Mouse (Mus musculus): ENCODE data around the gene Myom1. TPM values are rescaled to one million over a fixed set of nuclear protein-coding genes. Genes with fewer than 3 reads are reported as not detected.
A peak's percentile ranks its signal among the peaks of the same experiment; 100 is the strongest.

The Myom1 gene
- polyA plus RNA-seq, 1 experiment from 2014 or later = 185 TPM

DNA sequence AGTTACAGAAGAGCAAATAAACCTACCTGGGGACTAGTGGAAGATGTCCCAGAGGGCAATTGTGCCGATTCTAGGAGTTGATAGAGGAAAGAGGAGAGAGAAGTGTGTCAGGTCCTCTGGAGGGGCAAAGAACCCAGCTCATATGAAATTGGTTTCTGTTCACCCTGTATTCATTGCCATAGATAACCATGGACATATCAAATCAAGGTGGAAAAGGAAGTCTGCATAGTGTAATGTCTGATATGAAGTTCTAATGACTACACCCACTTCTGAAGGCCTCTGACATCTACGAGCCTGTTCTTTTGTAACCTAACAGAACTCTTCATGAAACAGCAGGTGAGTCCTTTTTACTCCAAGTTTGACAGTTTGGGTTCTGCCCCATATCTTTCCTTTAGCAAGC lies 1.3 kb downstream of the Myom1 start:
- Histone ChIP-seq H3K36me3 (no peaks in the 10 kb centered on the region), H3K9ac (no peak overlapping the region), H3K27me3 (no peaks in the 10 kb centered on the region), H3K27ac (peak overlapping the region; percentile 99), H3K4me1 (replicated peaks) (peaks cover 33% of the 10 kb centered on the region), H3K9me3 (replicated peaks) (no peaks in the 10 kb centered on the region), H3K4me3 (no peak overlapping the region), H3K4me2 (no peak overlapping the region)
- 67% methylated on average over 2 of the region's 2 CpGs for WGBS
- ATAC-seq (replicated peaks; ENCODE audit: insufficient number of reproducible peaks, insufficient read depth, low FRiP score, low read depth) = no peak

DNA sequence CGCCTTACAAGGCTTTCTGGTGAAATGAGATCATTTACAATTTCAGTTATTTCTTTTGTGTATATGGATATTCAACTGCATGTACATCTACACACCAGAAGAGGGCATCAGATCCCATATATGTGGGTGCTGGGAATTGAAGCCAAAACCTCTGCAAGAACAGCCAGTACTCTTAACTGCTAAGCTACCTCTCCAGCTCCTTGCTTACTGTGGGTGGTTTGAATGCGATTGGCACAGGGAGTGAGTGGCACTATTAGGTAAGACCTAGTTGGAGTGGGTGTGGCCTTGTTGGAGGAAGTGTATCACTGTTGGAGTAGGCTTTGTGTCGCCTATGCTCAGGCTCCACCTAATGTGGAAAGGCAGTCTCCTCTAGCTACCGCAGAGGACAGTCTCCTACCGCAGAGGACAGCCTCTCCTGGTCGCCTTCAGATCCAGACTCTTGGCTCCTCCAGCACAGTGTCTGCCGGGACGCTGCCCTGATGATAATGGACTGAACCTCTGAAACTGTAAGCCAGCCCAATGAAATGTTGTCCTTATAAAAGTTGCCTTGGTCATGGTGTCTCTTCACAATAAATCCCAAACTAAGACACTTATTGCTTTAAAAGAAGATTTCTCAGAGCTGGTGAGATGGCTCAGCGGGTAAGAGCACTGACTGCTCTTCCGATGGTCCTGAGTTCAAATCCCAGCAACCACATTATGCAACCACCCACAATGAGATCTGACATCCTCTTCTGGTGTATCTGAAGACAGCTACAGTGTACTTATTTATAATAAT lies 1.9 kb downstream of the Myom1 start:
- Histone ChIP-seq H3K4me2 (no peak overlapping the region), H3K36me3 (no peaks in the 10 kb centered on the region), H3K4me1 (replicated peaks) (peaks cover 29% of the 10 kb centered on the region), H3K27me3 (no peaks in the 10 kb centered on the region), H3K9me3 (replicated peaks) (no peaks in the 10 kb centered on the region), H3K9ac (no peak overlapping the region), H3K27ac (peak overlapping the region; percentile 99), H3K4me3 (no peak overlapping the region)
- ATAC-seq (replicated peaks; ENCODE audit: insufficient number of reproducible peaks, insufficient read depth, low FRiP score, low read depth) = no peak
- 92% methylated on average over 10 of the region's 10 CpGs for WGBS

DNA sequence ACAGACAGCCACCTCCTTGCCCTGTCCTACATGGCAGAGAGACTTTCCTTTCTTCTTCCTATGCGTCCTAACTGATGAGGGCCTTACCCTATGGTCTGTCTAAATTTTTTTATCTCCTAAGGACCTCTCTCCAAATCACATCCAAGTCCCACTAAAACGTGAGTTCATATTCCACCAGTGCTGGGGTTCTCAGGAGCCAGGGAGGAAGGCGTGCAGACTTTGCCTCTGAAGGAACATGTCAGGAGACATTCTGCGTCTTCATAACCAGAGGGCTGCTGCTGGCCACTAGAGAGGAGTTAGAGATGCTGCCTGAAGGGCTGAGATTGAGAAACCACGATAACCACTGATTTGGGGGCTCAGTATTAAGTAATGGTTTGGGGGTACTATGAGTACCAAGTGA lies 4.5 kb downstream of the Myom1 start:
- H3K27me3 ChIP-seq = no peaks in the 10 kb centered on the region
- no peaks in the 10 kb centered on the region for H3K36me3 ChIP-seq
- no peak overlapping the region for H3K4me3 ChIP-seq
- H3K4me2 ChIP-seq = no peak overlapping the region
- ATAC-seq (replicated peaks; ENCODE audit: insufficient number of reproducible peaks, insufficient read depth, low FRiP score, low read depth) = no peak
- H3K9me3 ChIP-seq (replicated peaks) = no peaks in the 10 kb centered on the region
- peaks cover 17% of the 10 kb centered on the region for H3K4me1 ChIP-seq (replicated peaks)
- no peak overlapping the region for H3K27ac ChIP-seq
- no peak overlapping the region for H3K9ac ChIP-seq
- 82% methylated on average over 5 of the region's 5 CpGs for WGBS

DNA sequence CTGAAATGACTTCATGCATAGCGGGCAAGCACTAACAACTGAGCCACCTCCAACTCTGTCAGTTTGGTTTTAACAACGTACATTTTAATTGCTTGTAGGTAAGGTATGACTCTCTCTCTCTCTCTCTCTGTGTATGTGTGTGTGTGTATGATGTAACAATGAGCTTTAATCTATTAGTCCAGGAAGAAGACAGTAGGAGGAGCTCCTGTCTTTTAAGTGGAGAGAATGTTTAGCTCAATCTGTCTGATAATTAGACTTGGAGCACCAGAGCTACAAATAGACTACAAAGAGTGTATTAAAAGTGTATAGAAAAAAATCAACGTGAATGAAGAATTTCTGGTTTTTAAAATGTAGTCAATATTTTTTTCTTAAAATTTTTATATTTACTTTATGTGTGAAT lies 6.2 kb downstream of the Myom1 start:
- H3K36me3 ChIP-seq = no peaks in the 10 kb centered on the region
- 76% methylated on average over 3 of the region's 3 CpGs for WGBS
- no peak for ATAC-seq (replicated peaks; ENCODE audit: insufficient number of reproducible peaks, insufficient read depth, low FRiP score, low read depth)
- H3K9ac ChIP-seq = no peak overlapping the region
- H3K4me2 ChIP-seq = no peak overlapping the region
- H3K9me3 ChIP-seq (replicated peaks) = no peaks in the 10 kb centered on the region
- H3K27me3 ChIP-seq = no peaks in the 10 kb centered on the region
- H3K4me1 ChIP-seq (replicated peaks) = peaks cover 6% of the 10 kb centered on the region
- H3K27ac ChIP-seq = no peak overlapping the region
- no peak overlapping the region for H3K4me3 ChIP-seq

DNA sequence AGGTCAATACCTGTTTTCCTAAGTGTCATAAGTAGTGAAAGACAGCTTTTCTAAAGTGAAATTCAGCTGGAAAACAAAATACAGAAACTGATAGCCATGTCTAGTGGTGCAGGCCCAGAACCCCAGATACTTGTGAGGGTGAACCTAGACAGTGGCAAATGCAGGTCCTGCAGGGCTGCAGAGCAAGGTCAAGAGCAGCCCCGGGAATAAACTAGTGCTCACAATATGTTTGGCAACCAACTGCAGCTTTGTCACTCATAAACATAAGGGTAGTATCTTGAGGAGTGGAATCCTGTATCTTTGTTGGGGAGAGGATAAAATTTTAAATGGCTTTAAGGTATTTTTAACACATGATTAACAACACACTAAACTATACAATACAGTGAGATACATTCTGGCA lies 7.3 kb downstream of the Myom1 start:
- ATAC-seq (replicated peaks; ENCODE audit: insufficient number of reproducible peaks, insufficient read depth, low FRiP score, low read depth) = no peak
- H3K9me3 ChIP-seq (replicated peaks) = no peaks in the 10 kb centered on the region
- H3K27me3 ChIP-seq = no peaks in the 10 kb centered on the region
- peaks cover 11% of the 10 kb centered on the region for H3K4me1 ChIP-seq (replicated peaks)
- no peaks in the 10 kb centered on the region for H3K36me3 ChIP-seq
- WGBS = 43% methylated on average over 1 of the region's 1 CpGs
- H3K9ac ChIP-seq = no peak overlapping the region
- no peak overlapping the region for H3K4me3 ChIP-seq
- no peak overlapping the region for H3K27ac ChIP-seq
- no peak overlapping the region for H3K4me2 ChIP-seq

DNA sequence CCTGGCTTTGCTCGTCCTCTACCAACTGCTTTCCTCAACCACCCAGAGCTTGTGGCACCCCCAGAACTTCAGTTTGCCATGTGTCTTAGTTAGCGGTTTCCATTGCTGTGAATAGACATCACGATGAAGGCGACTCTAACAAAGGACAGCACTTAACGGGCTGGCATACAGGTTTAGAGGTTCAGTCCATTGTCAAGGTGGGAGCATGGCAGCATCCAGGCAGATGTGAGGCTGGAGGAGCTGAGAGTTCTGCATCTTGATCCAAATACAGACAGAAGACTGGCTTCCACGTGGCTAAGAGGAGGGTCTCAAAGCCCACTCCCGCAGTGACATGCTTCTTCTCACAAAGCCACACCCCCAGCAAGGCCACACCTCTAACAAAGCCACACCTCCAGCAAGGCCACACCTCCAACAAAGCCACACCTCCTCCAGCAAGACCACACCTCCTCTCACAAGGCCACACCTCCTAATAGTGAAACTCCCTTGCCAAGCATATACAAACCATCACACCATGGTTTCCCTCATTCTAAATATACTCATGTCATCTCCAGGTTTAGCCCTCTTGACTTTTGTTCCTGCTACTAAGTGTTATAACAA lies 8.3 kb downstream of the Myom1 start:
- ATAC-seq (replicated peaks; ENCODE audit: insufficient number of reproducible peaks, insufficient read depth, low FRiP score, low read depth) = no peak
- no peaks in the 10 kb centered on the region for H3K9me3 ChIP-seq (replicated peaks)
- no peaks in the 10 kb centered on the region for H3K36me3 ChIP-seq
- no peak overlapping the region for H3K27ac ChIP-seq
- no peak overlapping the region for H3K4me3 ChIP-seq
- no peak overlapping the region for H3K4me2 ChIP-seq
- 67% methylated on average over 7 of the region's 7 CpGs for WGBS
- H3K4me1 ChIP-seq (replicated peaks) = peaks cover 19% of the 10 kb centered on the region
- H3K9ac ChIP-seq = no peak overlapping the region
- no peaks in the 10 kb centered on the region for H3K27me3 ChIP-seq

DNA sequence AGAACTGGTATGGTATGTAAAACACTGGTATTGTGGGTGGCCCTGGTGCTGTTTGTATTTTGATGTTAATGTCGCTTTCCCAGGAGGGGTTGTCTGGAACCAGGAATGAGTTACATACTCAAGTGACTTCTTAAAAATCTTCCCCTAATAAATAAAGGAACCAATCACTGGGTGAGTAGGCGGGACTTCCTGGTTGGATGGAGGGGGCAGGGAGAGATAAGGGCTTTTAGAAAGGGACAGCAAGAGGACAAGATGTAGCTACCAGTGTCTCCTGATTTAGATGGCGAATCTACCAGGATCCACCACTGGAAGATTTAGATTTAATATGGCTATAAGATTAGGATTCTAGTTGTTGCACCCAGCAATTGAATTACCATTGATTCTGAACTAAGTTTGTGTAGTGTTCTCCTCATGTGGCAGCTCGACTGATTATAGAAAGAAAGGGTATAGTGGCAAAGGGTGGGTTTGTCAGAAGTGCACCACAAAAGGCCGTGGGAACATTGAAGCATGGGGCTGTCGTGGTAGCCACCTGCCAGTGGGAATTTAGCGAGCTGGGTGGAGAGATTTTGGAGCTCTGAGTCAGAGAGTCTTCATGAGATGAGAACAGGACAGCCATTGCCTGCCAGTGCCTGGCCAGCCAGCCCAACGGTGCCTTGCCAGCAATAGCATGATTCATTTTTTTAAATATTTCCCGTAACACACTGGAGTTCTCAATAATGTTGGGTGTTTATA lies 9.7 kb downstream of the Myom1 start:
- H3K4me1 ChIP-seq (replicated peaks) = peaks cover 19% of the 10 kb centered on the region
- WGBS = 88% methylated on average over 9 of the region's 9 CpGs
- no peaks in the 10 kb centered on the region for H3K36me3 ChIP-seq
- H3K4me2 ChIP-seq = no peak overlapping the region
- no peak for ATAC-seq (replicated peaks; ENCODE audit: insufficient number of reproducible peaks, insufficient read depth, low FRiP score, low read depth)
- no peaks in the 10 kb centered on the region for H3K27me3 ChIP-seq
- no peak overlapping the region for H3K9ac ChIP-seq
- no peak overlapping the region for H3K4me3 ChIP-seq
- no peak overlapping the region for H3K27ac ChIP-seq
- H3K9me3 ChIP-seq (replicated peaks) = no peaks in the 10 kb centered on the region

DNA sequence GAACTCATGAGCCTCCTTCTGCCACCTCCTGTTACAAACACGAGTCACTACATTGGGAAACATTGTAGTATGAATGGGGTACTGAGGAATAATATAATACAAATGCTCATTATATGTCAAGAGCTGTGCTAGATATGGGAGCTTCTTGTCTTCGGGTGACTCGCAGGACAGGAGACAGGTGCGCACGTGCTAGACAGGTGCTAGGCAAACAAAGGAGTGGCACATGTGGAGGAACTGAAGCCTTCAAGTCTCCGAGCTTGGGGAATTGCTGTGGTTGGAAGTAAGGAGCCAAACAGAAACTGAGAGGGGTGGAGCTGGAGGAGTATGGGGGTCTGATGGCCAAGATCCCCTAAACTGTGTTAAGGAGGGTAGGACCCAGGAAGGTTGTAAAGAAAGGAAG lies 10.7 kb downstream of the Myom1 start:
- Histone ChIP-seq H3K4me1 (replicated peaks) (peaks cover 26% of the 10 kb centered on the region), H3K9me3 (replicated peaks) (no peaks in the 10 kb centered on the region), H3K9ac (no peak overlapping the region), H3K4me2 (no peak overlapping the region), H3K4me3 (no peak overlapping the region), H3K36me3 (no peaks in the 10 kb centered on the region), H3K27me3 (no peaks in the 10 kb centered on the region), H3K27ac (no peak overlapping the region)
- 83% methylated on average over 6 of the region's 6 CpGs for WGBS
- no peak for ATAC-seq (replicated peaks; ENCODE audit: insufficient number of reproducible peaks, insufficient read depth, low FRiP score, low read depth)

DNA sequence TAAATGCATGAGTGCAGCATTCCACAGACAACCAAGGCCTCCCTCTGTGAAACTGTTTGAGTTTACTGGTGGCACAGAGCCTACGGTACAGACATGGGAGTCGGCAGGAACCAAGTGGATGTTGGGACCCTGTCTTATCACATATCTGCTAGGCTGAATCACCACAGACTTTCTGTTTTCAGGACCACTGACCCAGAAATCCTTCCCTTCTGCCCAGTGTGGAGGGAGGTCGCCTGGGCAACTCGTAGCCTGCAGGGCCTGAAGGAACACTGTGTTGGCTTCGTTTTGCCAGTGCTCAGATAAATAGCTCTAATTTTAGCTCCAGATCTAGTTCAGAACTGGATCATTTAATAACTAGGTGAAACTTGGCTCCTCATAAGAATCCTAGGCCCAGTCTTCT lies 12.5 kb downstream of the Myom1 start:
- Histone ChIP-seq H3K4me1 (replicated peaks) (peaks cover 28% of the 10 kb centered on the region), H3K4me2 (peak overlapping the region; percentile 36), H3K27me3 (no peaks in the 10 kb centered on the region), H3K36me3 (no peaks in the 10 kb centered on the region), H3K27ac (peak overlapping the region; percentile 84), H3K4me3 (no peak overlapping the region), H3K9ac (no peak overlapping the region), H3K9me3 (replicated peaks) (no peaks in the 10 kb centered on the region)
- 34% methylated on average over 5 of the region's 5 CpGs for WGBS
- ATAC-seq (replicated peaks; ENCODE audit: insufficient number of reproducible peaks, insufficient read depth, low FRiP score, low read depth) = peak; percentile 21; the same call in 1 of the 2 replicates

DNA sequence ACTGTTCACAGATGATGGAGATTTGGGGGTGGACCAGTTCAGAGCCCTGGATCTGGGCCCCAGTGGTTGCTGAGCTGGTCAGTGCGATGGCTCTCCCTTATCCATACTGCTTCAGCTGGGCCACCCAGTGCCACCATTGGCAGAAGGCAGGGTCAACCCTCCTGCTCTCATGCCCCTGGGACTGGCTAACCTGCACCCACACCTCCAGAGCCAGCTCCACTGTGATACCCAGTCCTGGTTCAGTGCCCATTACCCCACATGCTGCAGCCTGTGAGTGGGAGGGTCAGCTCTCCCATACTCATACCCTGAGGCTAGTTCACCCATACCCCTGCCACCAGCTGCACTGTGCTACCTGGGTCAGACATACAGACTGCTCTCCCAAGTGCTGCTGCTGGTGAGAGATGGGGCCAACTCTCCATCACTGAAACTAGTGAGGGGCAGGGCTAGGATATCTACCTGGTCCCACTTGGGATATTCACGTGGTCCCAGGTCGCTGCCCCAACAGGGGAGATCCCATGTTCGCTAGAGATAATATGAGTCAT lies 15.1 kb downstream of the Myom1 start:
- no peak overlapping the region for H3K4me2 ChIP-seq
- ATAC-seq (replicated peaks; ENCODE audit: insufficient number of reproducible peaks, insufficient read depth, low FRiP score, low read depth) = no peak
- no peaks in the 10 kb centered on the region for H3K27me3 ChIP-seq
- H3K4me3 ChIP-seq = no peak overlapping the region
- H3K4me1 ChIP-seq (replicated peaks) = peaks cover 32% of the 10 kb centered on the region
- no peaks in the 10 kb centered on the region for H3K9me3 ChIP-seq (replicated peaks)
- no peak overlapping the region for H3K27ac ChIP-seq
- 90% methylated on average over 4 of the region's 4 CpGs for WGBS
- H3K36me3 ChIP-seq = no peaks in the 10 kb centered on the region
- H3K9ac ChIP-seq = no peak overlapping the region

DNA sequence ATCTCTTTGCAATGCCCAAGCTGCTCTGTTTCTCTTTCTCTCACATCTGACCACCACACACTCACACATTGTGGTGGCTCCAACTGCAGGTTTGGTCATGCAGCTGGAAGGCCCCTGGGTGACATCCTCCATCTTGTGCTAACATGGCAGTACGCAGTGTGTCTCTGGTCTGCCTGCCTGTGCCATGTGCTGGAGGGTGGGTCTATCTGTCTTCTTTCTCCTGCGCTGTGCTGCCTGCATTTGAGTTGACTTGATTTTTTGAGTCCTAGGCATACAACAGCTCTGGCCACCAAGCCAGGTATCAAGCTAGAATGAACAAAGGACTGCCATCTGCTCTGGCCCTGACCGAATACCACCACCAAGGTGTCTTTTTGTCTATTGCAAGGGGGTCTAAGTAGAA lies 15.7 kb downstream of the Myom1 start:
- H3K4me3 ChIP-seq = no peak overlapping the region
- no peak overlapping the region for H3K9ac ChIP-seq
- no peaks in the 10 kb centered on the region; the same call in 1 of the 2 replicates for H3K36me3 ChIP-seq
- H3K9me3 ChIP-seq (replicated peaks) = no peaks in the 10 kb centered on the region
- peaks cover 38% of the 10 kb centered on the region for H3K4me1 ChIP-seq (replicated peaks)
- H3K4me2 ChIP-seq = no peak overlapping the region
- no peak overlapping the region; the same call in 1 of the 2 replicates for H3K27ac ChIP-seq
- H3K27me3 ChIP-seq = no peaks in the 10 kb centered on the region
- 93% methylated on average over 3 of the region's 3 CpGs for WGBS
- ATAC-seq (replicated peaks; ENCODE audit: insufficient number of reproducible peaks, insufficient read depth, low FRiP score, low read depth) = no peak

All from heart, embryonic 15.5 days (tissue).